Mouse (Mus musculus) olfactory bulb, adult 2 months (tissue): ENCODE measurements around the gene Zfc3h1.

Experiments used
- CTCF ChIP-seq: fragments of 200-500 bp; IDR thresholded peaks from 2 replicates; pipeline ENCODE4 v1.5.1; 2012; ENCODE audit warnings: low read depth, mild to moderate bottlenecking, low read length, moderate library complexity; ENCODE audit not compliant: insufficient read depth
- POLR2A ChIP-seq: fragments of 200-500 bp; IDR thresholded peaks from 2 replicates; pipeline ENCODE4 v1.6.1; 2012; ENCODE audit warnings: mild to moderate bottlenecking, low read depth, low read length, moderate library complexity; ENCODE audit not compliant: insufficient read depth

DNA sequence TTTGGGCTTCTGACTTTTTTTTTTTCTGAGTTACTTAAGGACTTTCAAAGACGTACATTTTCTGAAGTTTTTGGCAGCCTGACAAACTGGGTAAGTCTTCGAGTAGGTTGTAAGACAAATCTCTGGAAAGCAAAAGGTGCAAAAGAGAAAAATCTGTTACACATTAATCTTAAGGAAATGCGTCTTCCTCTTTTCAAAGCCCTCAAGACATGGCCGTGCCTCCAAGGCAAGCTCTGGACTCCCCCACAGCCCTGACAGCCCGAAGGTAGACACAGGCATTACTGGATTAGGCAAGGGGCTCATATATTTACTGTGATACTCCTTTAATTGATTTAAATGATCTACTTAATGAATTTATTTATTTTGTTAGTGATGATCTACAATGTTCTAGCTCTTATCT is 77.9 kb downstream of the Zfc3h1 start:
- TF ChIP-seq POLR2A (no peak), CTCF (no peak)
